Mouse (Mus musculus): ENCODE results near the gene Edaradd. TPM values are rescaled to one million over a fixed set of nuclear protein-coding genes. Genes with fewer than 3 reads are reported as not detected.
A peak's percentile ranks its signal among the peaks of the same experiment; 100 is the strongest.

The Edaradd gene
- polyA plus RNA-seq (2015; fragmentation: Nextera tagmentation; extraction: Ambion mirVana), result 1.6 and 1.9 TPM in 2 replicates

DNA sequence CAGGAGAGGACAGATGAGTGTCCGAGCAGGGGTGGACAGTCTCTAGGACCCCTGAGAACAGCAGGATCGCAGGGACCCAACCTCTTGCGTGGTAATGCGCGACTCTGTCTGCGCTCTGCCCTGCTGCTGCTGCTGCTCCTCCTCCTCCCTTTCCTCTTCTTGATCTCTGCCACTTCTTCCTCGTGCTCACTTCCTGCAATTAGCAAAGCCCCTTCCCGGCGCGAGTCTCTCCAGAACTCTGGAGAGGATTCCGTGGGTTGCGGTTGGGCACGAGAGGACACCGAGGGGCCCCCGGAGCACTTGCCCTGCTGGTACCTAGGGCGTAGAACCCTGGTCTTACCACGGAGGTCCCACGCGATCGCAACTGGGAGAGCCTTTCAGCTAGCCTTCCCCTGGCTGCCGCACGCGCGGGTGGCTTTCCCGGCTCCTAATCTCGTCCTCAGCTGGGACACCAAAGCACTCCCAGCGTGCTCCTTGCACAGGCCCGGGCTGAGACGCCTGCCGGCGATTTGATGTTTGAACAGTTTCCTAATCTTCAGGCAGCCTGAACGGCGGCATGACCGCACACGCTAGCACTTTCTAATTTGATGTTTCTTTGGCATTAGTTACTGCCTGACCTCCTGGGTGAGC lies at the start of gene Edaradd:
Gene Edaradd, minus strand, starts transcription at position 484 of the 630 bp plus-strand sequence.
- Histone ChIP-seq H3K27me3 (ENCODE audit: insufficient read depth, low read length) (0 out of 2 replicates have a peak, but pooled peaks cover 4% of the 10 kb centered on the region), H3K27ac (no peak within 1 kb of the TSS), H3K36me3 (ENCODE audit: insufficient read depth, low read length) (no peaks in the 10 kb centered on the region), H3K4me3 (replicated peaks; ENCODE audit: low read depth, low read length) (peak within 1 kb of the TSS; percentile 49), H3K9ac (ENCODE audit: low read depth, low read length) (peak within 1 kb of the TSS; percentile 56), H3K4me1 (replicated peaks; ENCODE audit: insufficient read depth, low read length) (no peaks in the 10 kb centered on the region), H3K4me2 (ENCODE audit: low read length) (peak within 1 kb of the TSS; percentile 96), H3K9me3 (replicated peaks; ENCODE audit: low read length) (no peaks in the 10 kb centered on the region)
- ATAC-seq (replicated peaks; ENCODE audit: low FRiP score, low read depth) (peak; percentile 84), DNase-seq (ENCODE audit: low spot score) (peak; percentile 84)
- 1% methylated on average over 35 of the region's 35 CpGs for WGBS
- TF ChIP-seq CTCF (IDR thresholded peaks at IDR 0.05; ENCODE audit: low read depth), result peak; percentile 55

DNA sequence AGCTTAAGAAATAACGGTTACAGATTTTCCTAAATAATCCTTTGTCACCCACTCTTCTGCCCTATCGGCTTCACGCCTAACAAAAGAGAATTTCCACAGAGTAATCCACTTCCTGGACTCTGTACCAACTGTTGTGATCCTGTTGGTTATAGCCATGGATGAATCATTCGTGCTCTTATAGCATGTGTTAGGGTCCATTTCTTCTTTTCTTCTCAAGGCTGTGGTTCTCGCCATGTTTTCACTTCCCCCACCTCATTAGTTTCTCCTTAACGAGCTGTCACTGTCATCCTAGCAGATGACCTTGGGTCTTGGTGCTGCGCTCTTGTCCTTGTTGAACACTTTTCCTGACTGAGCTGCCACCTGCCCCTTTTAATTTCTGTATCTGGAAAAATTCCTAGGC lies 49.5 kb upstream of the Edaradd start:
- DNase-seq (ENCODE audit: low spot score) (no peak), ATAC-seq (replicated peaks; ENCODE audit: low FRiP score, low read depth) (no peak)
- Histone ChIP-seq H3K27ac (no peak overlapping the region), H3K27me3 (ENCODE audit: insufficient read depth, low read length) (no peaks in the 10 kb centered on the region), H3K9me3 (replicated peaks; ENCODE audit: low read length) (no peaks in the 10 kb centered on the region), H3K4me2 (ENCODE audit: low read length) (no peak overlapping the region), H3K4me1 (replicated peaks; ENCODE audit: insufficient read depth, low read length) (peaks cover 11% of the 10 kb centered on the region; the same call in 1 of the 2 replicates), H3K9ac (ENCODE audit: low read depth, low read length) (no peak overlapping the region), H3K36me3 (ENCODE audit: insufficient read depth, low read length) (no peaks in the 10 kb centered on the region), H3K4me3 (replicated peaks; ENCODE audit: low read depth, low read length) (no peak overlapping the region)
- TF ChIP-seq CTCF (IDR thresholded peaks at IDR 0.05; ENCODE audit: low read depth), result no peak
- WGBS, result 71% methylated on average over 7 of the region's 7 CpGs

DNA sequence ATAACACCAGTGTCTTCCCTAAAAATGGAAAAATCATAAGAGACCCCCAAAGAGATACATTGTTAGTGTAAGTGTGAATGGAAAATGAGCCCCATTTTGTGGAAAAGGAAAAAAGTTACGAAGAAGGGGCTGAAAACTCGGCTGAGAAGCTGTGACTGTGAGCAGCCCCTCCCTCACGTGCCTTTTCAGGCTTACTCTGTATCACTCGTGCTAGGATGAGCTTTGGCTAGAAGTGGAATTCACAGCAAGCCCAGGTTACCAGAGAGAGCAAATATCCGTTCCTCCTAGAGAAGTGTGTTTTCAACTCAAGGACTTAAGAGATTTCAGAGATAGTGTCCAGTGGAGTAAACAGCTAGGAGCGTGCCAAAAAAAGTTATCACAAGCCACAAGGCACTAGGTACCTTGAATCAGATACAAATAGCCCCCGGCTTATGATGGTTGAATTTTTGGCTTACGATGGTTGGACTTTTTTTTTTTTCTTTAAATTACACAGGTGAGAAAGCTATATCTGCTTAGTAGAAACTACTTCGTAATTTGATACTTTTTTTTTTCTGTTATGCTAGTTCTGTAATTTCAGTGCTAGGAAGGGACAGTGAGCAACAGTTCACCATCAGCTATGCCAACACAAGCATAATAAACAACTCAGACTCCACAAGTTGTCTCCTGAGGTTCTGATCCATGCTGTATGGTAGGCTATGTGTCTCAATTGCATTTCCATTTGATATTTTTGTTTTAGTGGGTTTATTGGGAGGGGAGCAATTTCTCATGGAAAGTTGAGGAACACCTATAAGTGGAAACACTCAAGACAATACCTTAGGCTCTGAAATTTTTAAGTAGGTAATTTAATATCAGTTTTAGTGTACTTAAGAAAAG lies 48.6 kb upstream of the Edaradd start:
- Histone ChIP-seq H3K9ac (ENCODE audit: low read depth, low read length) (no peak overlapping the region), H3K4me3 (replicated peaks; ENCODE audit: low read depth, low read length) (no peak overlapping the region), H3K4me2 (ENCODE audit: low read length) (no peak overlapping the region), H3K27ac (no peak overlapping the region), H3K4me1 (replicated peaks; ENCODE audit: insufficient read depth, low read length) (peaks cover 11% of the 10 kb centered on the region; the same call in 1 of the 2 replicates), H3K36me3 (ENCODE audit: insufficient read depth, low read length) (no peaks in the 10 kb centered on the region), H3K27me3 (ENCODE audit: insufficient read depth, low read length) (no peaks in the 10 kb centered on the region), H3K9me3 (replicated peaks; ENCODE audit: low read length) (no peaks in the 10 kb centered on the region)
- DNase-seq (ENCODE audit: low spot score), result no peak
- TF ChIP-seq CTCF (IDR thresholded peaks at IDR 0.05; ENCODE audit: low read depth), result no peak
- no peak for ATAC-seq (replicated peaks; ENCODE audit: low FRiP score, low read depth)
- 73% methylated on average over 9 of the region's 9 CpGs for WGBS

DNA sequence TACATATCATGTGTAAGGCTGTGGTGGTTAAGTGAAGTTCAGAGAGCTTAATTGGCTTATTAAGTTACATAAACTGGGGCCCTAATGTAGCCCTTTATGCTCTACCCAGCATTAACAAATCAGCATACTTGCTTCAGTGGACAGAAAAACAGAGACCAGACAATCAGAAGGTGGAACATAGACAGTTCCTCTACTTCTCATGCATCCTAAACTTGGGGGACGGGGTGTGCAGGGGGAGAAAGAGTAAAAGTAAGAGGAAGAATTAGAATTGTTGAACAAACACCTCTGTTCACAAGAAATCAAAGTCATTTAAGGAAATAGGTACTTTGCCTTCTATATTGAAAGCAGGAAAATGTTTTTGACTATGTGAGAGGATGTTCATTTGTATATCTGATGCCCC lies 47.7 kb upstream of the Edaradd start:
- peaks cover 11% of the 10 kb centered on the region; the same call in 1 of the 2 replicates for H3K4me1 ChIP-seq (replicated peaks; ENCODE audit: insufficient read depth, low read length)
- 80% methylated on average over 1 of the region's 1 CpGs for WGBS
- H3K9me3 ChIP-seq (replicated peaks; ENCODE audit: low read length), result no peaks in the 10 kb centered on the region
- no peak overlapping the region for H3K4me2 ChIP-seq (ENCODE audit: low read length)
- no peak overlapping the region for H3K9ac ChIP-seq (ENCODE audit: low read depth, low read length)
- TF ChIP-seq CTCF (IDR thresholded peaks at IDR 0.05; ENCODE audit: low read depth), result no peak
- no peak overlapping the region for H3K4me3 ChIP-seq (replicated peaks; ENCODE audit: low read depth, low read length)
- no peaks in the 10 kb centered on the region for H3K36me3 ChIP-seq (ENCODE audit: insufficient read depth, low read length)
- DNase-seq (ENCODE audit: low spot score), result no peak
- H3K27ac ChIP-seq, result no peak overlapping the region
- no peaks in the 10 kb centered on the region for H3K27me3 ChIP-seq (ENCODE audit: insufficient read depth, low read length)
- ATAC-seq (replicated peaks; ENCODE audit: low FRiP score, low read depth), result no peak

DNA sequence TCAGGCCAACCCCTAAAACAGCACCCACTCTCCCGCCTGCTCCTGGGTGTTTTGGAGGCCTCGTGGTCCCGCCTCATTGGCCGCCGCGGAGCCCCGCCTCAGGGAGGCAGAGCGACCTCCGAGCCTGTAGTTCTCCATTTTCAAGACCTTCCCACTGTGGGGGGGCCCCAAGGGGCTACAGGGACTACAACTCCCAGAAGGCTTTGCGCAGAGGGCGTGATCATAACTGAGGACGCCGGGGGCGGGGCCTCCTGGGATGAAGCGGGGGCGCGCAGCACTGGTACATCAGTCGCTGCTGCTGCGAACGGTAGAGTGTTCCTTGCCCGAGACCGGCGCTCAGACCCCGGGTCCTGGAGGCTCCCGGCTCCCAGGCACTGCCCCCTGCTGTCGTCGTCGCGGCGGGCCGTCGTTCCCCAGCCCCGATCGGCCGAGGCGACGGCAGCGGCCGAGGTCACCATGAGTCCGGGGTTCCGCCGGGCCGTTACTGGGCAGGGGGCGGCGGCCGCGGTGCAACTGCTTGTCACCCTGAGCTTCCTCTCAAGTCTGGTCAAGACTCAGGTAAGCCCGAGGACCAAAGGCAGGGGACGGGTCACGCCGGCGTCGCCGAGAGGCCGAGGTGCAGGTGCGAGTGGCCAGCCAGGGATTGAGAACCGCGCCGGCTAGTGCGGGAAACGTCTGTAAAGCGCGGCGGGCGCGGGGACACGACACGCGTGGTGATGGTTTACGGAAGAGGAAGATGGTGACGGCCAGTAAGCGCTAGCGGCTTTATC lies 45.6 kb upstream of the Edaradd start, which contains the start of gene Ero1lb:
Gene Ero1lb, plus strand, starts transcription at position 254 of the 770 bp plus-strand sequence.
- Histone ChIP-seq H3K4me3 (replicated peaks; ENCODE audit: low read depth, low read length) (peak within 1 kb of the TSS; percentile 72), H3K9me3 (replicated peaks; ENCODE audit: low read length) (no peaks in the 10 kb centered on the region), H3K4me1 (replicated peaks; ENCODE audit: insufficient read depth, low read length) (peaks cover 11% of the 10 kb centered on the region; the same call in 1 of the 2 replicates), H3K9ac (ENCODE audit: low read depth, low read length) (peak within 1 kb of the TSS; percentile 65), H3K27me3 (ENCODE audit: insufficient read depth, low read length) (no peaks in the 10 kb centered on the region), H3K4me2 (ENCODE audit: low read length) (peak within 1 kb of the TSS; percentile 96), H3K27ac (no peak within 1 kb of the TSS), H3K36me3 (ENCODE audit: insufficient read depth, low read length) (no peaks in the 10 kb centered on the region)
- peak; percentile 98 for DNase-seq (ENCODE audit: low spot score)
- ATAC-seq (replicated peaks; ENCODE audit: low FRiP score, low read depth), result peak; percentile 99
- TF ChIP-seq CTCF (IDR thresholded peaks at IDR 0.05; ENCODE audit: low read depth), result peak; percentile 51
- under 1% methylated on average over 66 of the region's 73 CpGs for WGBS

DNA sequence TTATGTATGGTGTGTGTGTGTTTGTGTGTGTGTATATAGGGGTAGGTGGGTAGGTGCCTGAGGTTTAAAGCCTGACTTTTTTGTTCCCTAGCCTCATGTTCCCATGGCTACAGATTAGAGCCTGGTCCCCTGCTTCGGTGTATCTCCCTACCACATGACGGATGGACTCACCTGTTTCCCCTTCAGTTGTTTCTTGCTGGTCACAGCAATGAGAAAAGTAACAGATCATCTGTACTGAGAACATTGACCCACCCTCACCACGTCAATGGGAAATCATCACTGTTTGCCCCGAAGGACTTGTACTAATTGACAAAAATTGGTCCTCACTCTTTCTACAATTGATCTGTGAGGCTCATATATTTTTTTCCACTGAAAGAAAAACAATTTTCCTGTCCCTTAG lies 42.0 kb upstream of the Edaradd start:
- WGBS, result 83% methylated on average over 4 of the region's 4 CpGs
- Histone ChIP-seq H3K4me1 (replicated peaks; ENCODE audit: insufficient read depth, low read length) (peaks cover 11% of the 10 kb centered on the region; the same call in 1 of the 2 replicates), H3K27ac (no peak overlapping the region), H3K4me2 (ENCODE audit: low read length) (no peak overlapping the region), H3K27me3 (ENCODE audit: insufficient read depth, low read length) (no peaks in the 10 kb centered on the region), H3K9ac (ENCODE audit: low read depth, low read length) (no peak overlapping the region), H3K36me3 (ENCODE audit: insufficient read depth, low read length) (no peaks in the 10 kb centered on the region), H3K9me3 (replicated peaks; ENCODE audit: low read length) (no peaks in the 10 kb centered on the region), H3K4me3 (replicated peaks; ENCODE audit: low read depth, low read length) (no peak overlapping the region)
- ATAC-seq (replicated peaks; ENCODE audit: low FRiP score, low read depth), result no peak
- no peak for DNase-seq (ENCODE audit: low spot score)
- TF ChIP-seq CTCF (IDR thresholded peaks at IDR 0.05; ENCODE audit: low read depth), result no peak
